Mouse (Mus musculus): ENCODE results near the gene Enthd1.

Gene Enthd1

GRCm38 (mm10) chr15:80574211-80575040, 9.5 kb upstream of the Enthd1 start:
- no peak for DNase-seq (ENCODE audit: low spot score)

GRCm38 (mm10) chr15:80572811-80573520, 8.0 kb upstream of the Enthd1 start:
- no peak for DNase-seq (ENCODE audit: low spot score)

GRCm38 (mm10) chr15:80572291-80572690, 7.3 kb upstream of the Enthd1 start, which contains the start of gene Grap2:
Gene Grap2, plus strand, starts transcription at chr15:80572594.
- peak; percentile 56 for DNase-seq (ENCODE audit: low spot score)

- DNase-seq (ENCODE audit: low spot score): no peak
These were observed 6.7 kb upstream of the Enthd1 start for GRCm38 (mm10) chr15:80571611-80572010.

GRCm38 (mm10) chr15:80570226-80570625, 5.3 kb upstream of the Enthd1 start:
- DNase-seq (ENCODE audit: low spot score): no peak

GRCm38 (mm10) chr15:80569205-80569604, 4.2 kb upstream of the Enthd1 start:
- DNase-seq (ENCODE audit: low spot score): no peak

- DNase-seq (ENCODE audit: low spot score): no peak
These were observed 2.8 kb upstream of the Enthd1 start for GRCm38 (mm10) chr15:80567731-80568130.

- DNase-seq (ENCODE audit: low spot score): no peak
These were observed 2.2 kb upstream of the Enthd1 start for GRCm38 (mm10) chr15:80567139-80567538.

- DNase-seq (ENCODE audit: low spot score): no peak
These were observed 1.7 kb upstream of the Enthd1 start for GRCm38 (mm10) chr15:80566696-80567095.

GRCm38 (mm10) chr15:80563634-80564208, 1.2 kb downstream of the Enthd1 start:
- DNase-seq (ENCODE audit: low spot score): no peak

- DNase-seq (ENCODE audit: low spot score): no peak
These were observed 2.5 kb downstream of the Enthd1 start for GRCm38 (mm10) chr15:80562446-80562845.

- no peak for DNase-seq (ENCODE audit: low spot score)
These were observed 4.0 kb downstream of the Enthd1 start for GRCm38 (mm10) chr15:80560646-80561580.

GRCm38 (mm10) chr15:80559978-80560377, 5.0 kb downstream of the Enthd1 start:
- DNase-seq (ENCODE audit: low spot score): no peak

- DNase-seq (ENCODE audit: low spot score): no peak
These were observed 5.4 kb downstream of the Enthd1 start for GRCm38 (mm10) chr15:80559534-80559933.

- no peak for DNase-seq (ENCODE audit: low spot score)
These were observed 7.2 kb downstream of the Enthd1 start for GRCm38 (mm10) chr15:80557745-80558144.

GRCm38 (mm10) chr15:80556021-80556420, 8.9 kb downstream of the Enthd1 start:
- no peak for DNase-seq (ENCODE audit: low spot score)

GRCm38 (mm10) chr15:80554860-80555822, 9.8 kb downstream of the Enthd1 start:
- DNase-seq (ENCODE audit: low spot score): no peak

- DNase-seq (ENCODE audit: low spot score): no peak
These were observed 19.5 kb downstream of the Enthd1 start for GRCm38 (mm10) chr15:80545430-80545829.

- no peak for DNase-seq (ENCODE audit: low spot score)
These were observed 20.8 kb downstream of the Enthd1 start for GRCm38 (mm10) chr15:80544115-80544514.

- DNase-seq (ENCODE audit: low spot score): no peak
These were observed 26.1 kb downstream of the Enthd1 start for GRCm38 (mm10) chr15:80538671-80539340.
